Mouse (Mus musculus) heart, adult 18-20 months (tissue): ENCODE results near the gene Lamc2. TPM values are rescaled to one million over a fixed set of nuclear protein-coding genes. Genes with fewer than 3 reads are reported as not detected.

Experiments used
- DNase-seq, 2 experiments: peaks; one replicate each; pipeline ENCODE4 v3.0.0; 2021 to 2022; ENCODE audit warnings: mixed read lengths in 1 of 2
- long read RNA-seq, 2 experiments: library from polyadenylated mRNA; stranded (forward); transcript quantifications; one replicate each; pipeline ENCODE4 v2.0.0; 2021
- total RNA-seq, 2 experiments: library from RNA; stranded (reverse); gene quantifications; 2 replicates each; pipeline ENCODE4 v1.2.3; 2021

The Lamc2 gene
- 10 to 100 TPM; 12.3 to 13.2 TPM for total RNA-seq
- long read RNA-seq, experiment 1, partial matches to known transcripts: 3 of 7 reads
- long read RNA-seq, experiment 1, other reads (novel, unspliced or antisense): 3 of 7 reads
- long read RNA-seq, experiment 2, full-length matches to known transcripts: 1 of 3 reads
- long read RNA-seq, experiment 2, partial matches to known transcripts: 2 of 3 reads
- long read RNA-seq, experiment 2, other reads (novel, unspliced or antisense): 0 of 3 reads

- DNase-seq: no peak
These were observed at the start of gene Lamc2 for GRCm38 (mm10) chr1:153185828-153186803. Lamc2 (minus strand) TSS chr1:153186447.

- peak in 1 of 2 experiments; percentile 44 for DNase-seq
These were observed 49.3 kb upstream of the Lamc2 start for GRCm38 (mm10) chr1:153235576-153235975.

- no peak for DNase-seq
These were observed 45.4 kb upstream of the Lamc2 start for GRCm38 (mm10) chr1:153231681-153232080.

GRCm38 (mm10) chr1:153227916-153228315 lies 41.7 kb upstream of the Lamc2 start:
- DNase-seq: no peak

- no peak for DNase-seq
These were observed 40.8 kb upstream of the Lamc2 start for GRCm38 (mm10) chr1:153227096-153227495.

DNA sequence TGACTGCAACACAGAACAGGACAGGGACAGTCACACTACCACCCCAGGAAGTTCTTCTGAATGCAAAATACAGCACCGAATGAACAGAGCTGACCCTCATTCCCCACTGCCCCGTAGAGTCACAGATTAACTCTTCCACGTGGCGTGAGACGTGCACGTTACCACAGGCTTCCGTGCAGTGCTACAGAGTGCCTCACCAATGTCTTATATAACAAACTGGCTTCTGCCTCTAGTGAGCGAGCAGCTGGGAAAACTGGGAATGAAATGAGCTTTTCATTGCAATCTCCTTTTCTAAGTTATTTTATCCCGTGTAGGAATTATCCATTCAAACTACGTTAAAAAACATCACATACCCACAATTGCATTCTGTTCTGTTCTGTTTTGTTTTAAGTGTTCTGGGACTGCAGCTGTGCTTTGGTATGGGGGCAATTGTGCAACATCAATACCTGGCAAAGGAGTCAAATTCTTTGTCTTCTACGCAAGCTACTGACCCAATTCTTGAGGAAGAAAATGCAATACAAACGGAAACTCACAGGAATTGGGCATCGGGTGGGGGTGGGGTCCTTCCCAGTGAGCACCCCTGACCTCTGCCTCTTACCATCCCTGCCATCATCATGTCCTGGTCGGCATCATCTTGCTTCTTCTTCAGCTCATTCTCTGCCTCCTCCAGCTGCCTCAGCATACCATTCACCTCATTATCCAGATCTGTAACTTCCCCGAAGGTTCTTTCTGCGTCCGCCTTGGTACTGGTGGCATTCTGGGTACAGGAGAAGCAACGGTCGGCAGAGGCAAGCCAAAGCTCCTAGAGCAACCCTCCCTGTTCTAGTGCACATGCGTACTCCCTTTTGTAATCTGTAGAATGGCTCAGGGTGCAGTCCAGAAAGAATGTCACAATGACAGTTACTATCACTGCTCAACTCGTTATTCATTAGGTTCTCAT lies 39.8 kb upstream of the Lamc2 start:
- peak; percentile 59 to 76 for DNase-seq

- DNase-seq: peak; percentile 54 to 68
These were observed 38.1 kb upstream of the Lamc2 start for GRCm38 (mm10) chr1:153224331-153224730.

GRCm38 (mm10) chr1:153219376-153219775 lies 33.1 kb upstream of the Lamc2 start:
- DNase-seq: no peak

DNA sequence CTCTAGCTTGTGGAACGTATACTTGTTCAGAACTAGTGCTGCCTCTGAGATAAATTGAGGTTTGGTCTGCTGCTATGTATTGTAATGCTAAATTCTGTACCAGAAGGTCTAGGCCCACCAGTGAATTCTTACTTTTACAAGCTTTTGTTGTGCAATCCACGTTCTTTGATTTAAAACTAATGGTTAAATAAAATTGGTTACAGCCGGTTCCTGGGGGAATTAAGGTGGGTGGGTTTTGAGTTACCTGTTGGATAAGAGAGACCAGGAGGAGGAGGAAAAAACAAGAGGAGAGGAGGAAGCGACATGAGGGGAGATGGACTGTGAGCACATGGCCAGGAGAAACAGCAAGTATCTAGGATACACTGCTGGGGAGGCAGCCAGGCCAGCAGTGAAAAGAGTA lies 30.3 kb upstream of the Lamc2 start:
- DNase-seq: no peak

DNA sequence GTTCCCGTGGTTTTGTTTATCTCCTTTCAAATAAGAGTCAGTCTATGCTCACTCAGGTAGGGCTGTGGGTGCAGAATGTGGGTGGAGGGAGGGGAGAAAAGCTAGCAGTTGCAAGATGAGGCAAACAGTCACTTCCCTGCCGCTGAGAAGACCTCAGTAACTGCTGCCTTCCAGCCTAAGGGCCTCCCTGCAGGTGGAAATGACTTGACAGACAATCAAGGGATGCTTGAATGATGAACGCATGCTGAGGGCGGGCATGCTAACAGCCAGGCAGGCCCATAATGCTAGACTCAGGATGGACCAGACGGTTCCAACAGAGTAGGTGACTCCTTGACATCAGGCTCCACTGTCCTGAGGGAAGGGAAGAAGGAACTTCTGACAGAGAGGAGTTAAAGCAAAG lies 29.4 kb upstream of the Lamc2 start:
- DNase-seq: no peak

DNA sequence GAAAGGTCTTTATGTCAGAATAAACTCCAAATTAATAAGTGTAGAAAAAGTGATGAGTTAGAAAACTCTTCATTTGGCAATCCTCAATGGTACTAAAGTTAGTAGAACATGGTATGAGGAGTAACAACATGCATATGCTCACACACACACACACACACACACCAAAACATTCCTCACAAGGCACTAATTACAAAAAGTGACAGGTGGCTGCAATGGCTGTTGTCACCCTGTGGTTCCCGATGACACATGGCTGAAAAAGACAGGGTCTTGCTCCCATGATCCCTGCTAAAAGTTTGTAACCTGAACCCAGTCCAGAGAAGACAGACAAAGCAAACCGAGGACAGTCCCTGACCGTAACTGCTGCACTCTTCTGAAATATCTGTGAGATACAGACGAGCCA lies 24.7 kb upstream of the Lamc2 start:
- DNase-seq: no peak

GRCm38 (mm10) chr1:153210198-153210597 lies 24.0 kb upstream of the Lamc2 start:
- DNase-seq: no peak

GRCm38 (mm10) chr1:153202195-153202594 lies 15.9 kb upstream of the Lamc2 start:
- DNase-seq: no peak

- DNase-seq: no peak
These were observed 15.2 kb upstream of the Lamc2 start for GRCm38 (mm10) chr1:153201448-153201847.

GRCm38 (mm10) chr1:153197316-153197850 lies 11.1 kb upstream of the Lamc2 start:
- no peak for DNase-seq

DNA sequence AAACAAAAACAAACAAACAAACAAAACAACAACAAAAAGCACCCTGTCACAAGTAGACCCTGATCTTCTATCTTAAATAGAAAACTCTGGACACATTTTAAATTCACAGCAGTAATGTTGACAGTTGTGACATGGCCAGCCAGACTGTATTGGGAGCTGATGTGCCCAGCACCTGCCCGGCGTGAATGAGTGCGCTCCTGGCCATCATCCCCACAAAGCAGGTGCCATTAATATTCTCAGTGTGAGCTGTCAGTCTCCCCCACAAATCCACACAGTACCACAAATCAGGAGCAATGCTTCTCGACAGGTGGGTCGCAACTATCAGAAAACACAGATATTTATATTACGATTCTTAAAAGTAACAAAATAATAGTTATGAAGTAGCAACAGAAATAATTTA lies 6.7 kb upstream of the Lamc2 start:
- no peak for DNase-seq

DNA sequence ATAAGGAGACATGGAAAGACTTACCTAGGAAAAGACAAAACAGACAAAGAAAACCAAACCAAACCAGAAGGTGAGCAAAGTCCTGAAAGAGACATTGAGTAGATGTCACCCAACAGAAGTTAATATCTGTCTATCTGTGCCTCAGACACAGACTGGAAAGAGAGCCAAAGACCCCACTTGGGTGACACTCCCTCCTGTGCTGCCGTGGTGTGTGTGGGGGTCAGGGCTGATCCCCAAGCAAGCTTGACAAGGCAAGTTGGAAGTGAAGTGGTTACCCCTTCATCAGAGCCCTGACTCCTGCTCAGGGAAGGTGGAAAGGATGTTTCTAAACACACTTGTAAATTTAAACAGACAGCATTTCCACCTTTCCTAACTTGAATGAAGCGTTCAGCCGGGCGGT lies 6.1 kb upstream of the Lamc2 start:
- no peak for DNase-seq

DNA sequence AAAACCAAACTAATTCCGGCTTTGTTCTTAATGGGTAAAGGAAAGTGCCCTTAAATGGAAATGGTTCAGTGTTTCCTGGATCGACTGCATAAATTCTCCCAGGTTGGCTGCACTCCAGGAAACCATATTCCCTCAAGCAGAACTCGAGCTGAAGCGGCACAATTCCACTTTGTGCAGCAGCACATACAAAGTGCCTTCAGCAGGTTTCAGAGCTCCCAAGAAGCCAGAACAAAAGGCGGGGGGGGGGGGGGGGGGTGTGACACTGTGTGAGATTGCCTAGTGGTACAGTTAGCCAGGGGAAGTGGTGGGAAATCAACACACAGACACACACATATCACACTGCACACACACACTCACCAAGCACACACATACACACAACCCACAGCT lies 5.7 kb upstream of the Lamc2 start:
- DNase-seq: peak; percentile 54 to 68

GRCm38 (mm10) chr1:153191237-153191942 lies 5.1 kb upstream of the Lamc2 start:
- DNase-seq: peak in 1 of 2 experiments; percentile 40

DNA sequence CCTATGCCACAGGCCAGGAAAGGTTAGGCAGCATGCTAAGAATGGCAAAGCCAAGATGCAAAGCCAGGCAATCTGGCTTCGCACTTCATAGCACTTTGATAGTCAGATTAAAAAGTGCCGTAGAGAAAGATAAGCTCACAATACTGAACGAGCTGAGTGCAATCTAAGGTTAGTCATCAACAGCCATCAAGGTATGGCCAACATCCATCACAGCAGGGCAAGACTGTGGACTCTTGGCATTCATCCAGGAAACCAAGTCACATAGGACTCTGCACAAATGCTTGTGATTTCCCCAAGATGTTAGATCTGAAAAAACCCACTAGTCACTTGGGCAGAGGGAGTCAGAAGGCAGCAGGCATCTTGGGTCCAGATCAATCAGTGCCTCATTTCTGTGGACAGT lies 1.8 kb upstream of the Lamc2 start:
- no peak for DNase-seq

DNA sequence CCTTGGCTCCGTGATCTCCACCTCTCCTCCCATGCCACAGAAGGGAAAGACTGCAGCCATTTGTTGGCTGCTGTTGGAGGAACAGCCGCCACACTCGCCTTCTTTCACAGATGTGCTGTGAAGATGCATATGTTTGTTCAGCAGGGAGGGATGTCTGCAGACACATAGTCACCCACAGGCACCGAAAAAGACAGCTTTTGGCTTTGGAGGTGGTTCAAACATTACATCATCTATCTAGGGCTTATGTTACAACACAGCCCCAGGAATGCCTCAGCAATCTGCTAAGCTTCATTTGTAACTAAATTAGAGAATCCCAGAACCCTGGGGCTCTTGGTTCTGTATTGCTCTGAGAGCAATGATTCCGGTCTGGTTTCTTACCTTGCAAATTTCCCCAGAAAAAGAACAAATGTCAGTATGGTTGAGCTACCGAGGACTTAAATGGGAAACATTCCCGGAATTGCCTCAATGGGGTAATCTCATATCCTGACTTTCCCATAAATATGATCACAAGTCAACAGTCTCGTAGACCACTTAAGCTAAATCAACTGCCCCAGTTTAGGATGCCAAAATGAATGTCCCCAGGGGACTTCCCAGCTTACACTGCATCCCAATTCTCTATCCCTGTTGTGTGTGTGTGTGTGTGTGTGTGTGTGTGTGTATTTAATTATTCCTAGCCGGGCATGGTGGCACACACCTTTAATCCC lies 5.5 kb downstream of the Lamc2 start:
- DNase-seq: peak; percentile 61 to 64
